Mouse (Mus musculus): ENCODE measurements around the gene Zbtb7a. TPM values are rescaled to one million over a fixed set of nuclear protein-coding genes. Genes with fewer than 3 reads are reported as not detected.
A peak's percentile ranks its signal among the peaks of the same experiment; 100 is the strongest.

The Zbtb7a gene
- polyA plus RNA-seq, 1 experiment from 2014 or later, result 19.5 TPM

DNA sequence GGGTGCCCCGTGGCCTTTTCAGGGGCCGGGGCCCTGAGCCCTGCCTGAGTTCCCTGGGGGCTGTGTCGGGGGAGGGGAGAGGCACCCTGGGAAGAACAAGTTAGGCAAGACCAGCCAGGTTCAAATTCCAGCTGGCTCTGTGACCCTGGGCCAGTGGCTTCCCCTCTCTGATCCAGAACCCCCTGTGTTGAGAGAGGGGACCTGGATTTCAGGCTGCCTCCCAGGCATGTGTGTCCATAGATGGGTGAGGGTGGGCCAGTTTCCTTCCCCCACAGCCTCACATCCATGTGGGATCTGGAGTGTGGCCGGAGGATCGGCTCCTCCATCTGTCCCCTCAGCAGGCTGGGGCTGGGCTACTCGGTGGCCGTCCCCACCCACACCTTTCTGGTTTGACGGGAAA lies 5.0 kb downstream of the Zbtb7a start:
- peak overlapping the region; percentile 94 for H3K9ac ChIP-seq
- H3K9me3 ChIP-seq, result no peaks in the 10 kb centered on the region
- H3K36me3 ChIP-seq, result peaks cover 20% of the 10 kb centered on the region
- peak overlapping the region; percentile 95 for H3K4me2 ChIP-seq
- H3K4me3 ChIP-seq, result peak overlapping the region; percentile 96
- H3K4me1 ChIP-seq, result peaks cover 71% of the 10 kb centered on the region
- peaks cover under 1% of the 10 kb centered on the region for H3K27me3 ChIP-seq (replicated peaks)
- peak overlapping the region; percentile 63 for H3K27ac ChIP-seq (replicated peaks)
- 45% methylated on average over 8 of the region's 8 CpGs for WGBS
- ATAC-seq (ENCODE audit: extremely low read depth, insufficient number of reproducible peaks, low FRiP score, low TSS enrichment), result no peak

DNA sequence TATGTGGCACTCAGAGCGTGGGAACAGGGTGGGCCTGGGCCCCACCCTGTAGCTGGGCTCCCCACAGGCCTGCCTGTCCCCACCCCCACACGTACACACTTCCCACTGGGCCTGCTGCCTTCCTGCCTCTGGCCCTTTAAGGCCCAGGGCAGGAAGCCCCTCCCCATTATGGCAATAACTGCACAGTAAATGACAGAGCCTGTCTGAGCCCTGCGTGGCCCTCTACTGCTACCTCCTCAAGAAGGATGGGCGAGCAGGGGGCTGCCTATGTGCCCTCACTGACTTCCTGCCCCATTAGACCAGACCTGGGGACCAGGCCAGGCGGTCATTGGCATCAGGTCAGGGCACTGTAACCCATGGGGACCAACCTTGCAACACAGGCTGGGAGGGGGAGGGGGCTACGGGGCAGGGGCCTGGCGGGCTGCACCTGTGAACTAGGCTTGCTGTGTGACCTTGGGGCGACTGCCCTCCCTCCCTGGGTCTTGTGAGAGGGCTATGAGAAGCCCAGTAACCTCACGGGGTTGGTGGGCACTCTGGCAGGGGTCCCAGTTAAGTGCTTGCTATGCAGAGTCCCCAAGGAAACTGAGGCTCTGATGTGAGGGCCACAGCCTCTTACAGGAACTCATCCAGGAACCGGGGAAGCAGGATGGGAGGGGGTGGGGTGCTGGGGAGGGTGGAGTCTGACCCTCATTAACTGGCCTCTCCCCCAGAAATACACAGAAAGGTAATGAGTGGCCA lies 5.9 kb downstream of the Zbtb7a start:
- Histone ChIP-seq H3K27me3 (replicated peaks) (no peaks in the 10 kb centered on the region), H3K9me3 (no peaks in the 10 kb centered on the region), H3K4me3 (peak overlapping the region; percentile 96), H3K4me1 (peaks cover 71% of the 10 kb centered on the region), H3K36me3 (peaks cover 29% of the 10 kb centered on the region), H3K4me2 (peak overlapping the region; percentile 95), H3K9ac (peak overlapping the region; percentile 94), H3K27ac (replicated peaks) (peak overlapping the region; percentile 63)
- no peak for ATAC-seq (ENCODE audit: extremely low read depth, insufficient number of reproducible peaks, low FRiP score, low TSS enrichment)
- WGBS, result 49% methylated on average over 10 of the region's 10 CpGs

DNA sequence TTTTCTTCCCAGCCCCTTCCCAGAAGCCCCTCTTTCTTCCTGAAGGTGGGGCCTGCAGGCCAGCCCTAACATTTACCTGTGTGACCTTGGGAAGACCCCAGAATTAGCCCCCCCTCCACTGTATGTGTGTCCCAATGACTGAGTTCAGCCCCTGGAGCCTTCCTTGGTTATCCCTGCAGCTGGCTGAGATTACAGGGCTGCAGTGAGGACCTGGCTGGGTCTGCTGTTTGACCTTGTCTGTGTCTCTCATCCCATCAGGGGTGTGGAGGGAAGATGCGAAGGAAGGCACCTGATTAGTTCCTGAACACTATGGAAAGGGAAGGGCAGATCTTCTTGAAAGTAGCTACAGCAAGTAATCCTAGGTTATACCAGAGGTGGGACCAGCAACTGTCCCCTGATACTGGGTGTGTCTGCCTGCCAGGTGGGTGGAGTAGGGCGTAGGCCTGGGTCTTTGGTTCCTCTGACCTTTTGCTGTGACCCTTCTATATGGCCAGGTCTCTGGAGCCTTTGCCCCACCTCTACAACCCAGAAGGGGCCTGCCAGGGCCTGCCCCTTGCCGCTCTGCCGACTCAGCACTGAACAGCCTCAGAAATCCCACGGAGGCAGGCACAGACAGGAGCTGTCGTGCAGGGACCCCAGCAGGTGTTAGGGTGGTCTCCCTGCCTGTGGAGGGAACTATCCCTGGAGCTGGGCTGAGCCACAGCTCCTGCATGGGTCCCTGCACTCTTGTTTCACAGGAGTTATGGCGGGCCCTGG lies 6.6 kb downstream of the Zbtb7a start:
- 79% methylated on average over 7 of the region's 7 CpGs for WGBS
- Histone ChIP-seq H3K9ac (peak overlapping the region; percentile 94), H3K4me1 (peaks cover 77% of the 10 kb centered on the region), H3K4me3 (peak overlapping the region; percentile 96; the same call in 1 of the 2 replicates), H3K36me3 (peaks cover 37% of the 10 kb centered on the region), H3K4me2 (peak overlapping the region; percentile 95), H3K27me3 (replicated peaks) (no peaks in the 10 kb centered on the region), H3K9me3 (no peaks in the 10 kb centered on the region), H3K27ac (replicated peaks) (peak overlapping the region; percentile 63; the same call in 1 of the 2 replicates)
- no peak for ATAC-seq (ENCODE audit: extremely low read depth, insufficient number of reproducible peaks, low FRiP score, low TSS enrichment)

DNA sequence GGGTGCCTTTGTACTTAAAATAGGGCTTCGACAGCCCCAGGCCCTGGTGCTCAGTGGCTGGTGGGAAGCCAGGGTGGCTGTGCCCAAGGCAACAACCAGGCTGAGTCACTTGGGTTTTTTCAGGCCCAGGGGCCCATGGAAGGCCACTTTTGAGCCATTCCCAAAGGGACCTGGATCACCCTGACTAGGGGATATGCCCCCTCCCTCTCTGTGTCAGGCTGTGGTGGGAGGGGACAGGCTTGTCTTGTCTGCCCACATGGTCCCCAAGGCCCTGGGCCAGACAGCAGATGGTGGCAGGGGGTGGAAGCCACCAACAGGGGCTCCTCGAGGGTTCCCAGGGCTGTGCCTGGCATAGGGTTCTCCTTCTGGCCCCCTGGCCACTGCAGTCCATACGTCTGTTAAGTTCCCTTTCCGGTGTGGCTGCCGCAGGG lies 7.5 kb downstream of the Zbtb7a start:
- Histone ChIP-seq H3K27ac (replicated peaks) (0 out of 2 replicates have a peak overlapping the region, but pooled peaks have one; percentile 50), H3K4me1 (peaks cover 77% of the 10 kb centered on the region), H3K9me3 (no peaks in the 10 kb centered on the region), H3K4me3 (no peak overlapping the region), H3K9ac (peak overlapping the region; percentile 94), H3K36me3 (peaks cover 46% of the 10 kb centered on the region), H3K4me2 (peak overlapping the region; percentile 95; the same call in 1 of the 2 replicates), H3K27me3 (replicated peaks) (no peaks in the 10 kb centered on the region)
- WGBS, result 78% methylated on average over 5 of the region's 5 CpGs
- ATAC-seq (ENCODE audit: extremely low read depth, insufficient number of reproducible peaks, low FRiP score, low TSS enrichment), result no peak

DNA sequence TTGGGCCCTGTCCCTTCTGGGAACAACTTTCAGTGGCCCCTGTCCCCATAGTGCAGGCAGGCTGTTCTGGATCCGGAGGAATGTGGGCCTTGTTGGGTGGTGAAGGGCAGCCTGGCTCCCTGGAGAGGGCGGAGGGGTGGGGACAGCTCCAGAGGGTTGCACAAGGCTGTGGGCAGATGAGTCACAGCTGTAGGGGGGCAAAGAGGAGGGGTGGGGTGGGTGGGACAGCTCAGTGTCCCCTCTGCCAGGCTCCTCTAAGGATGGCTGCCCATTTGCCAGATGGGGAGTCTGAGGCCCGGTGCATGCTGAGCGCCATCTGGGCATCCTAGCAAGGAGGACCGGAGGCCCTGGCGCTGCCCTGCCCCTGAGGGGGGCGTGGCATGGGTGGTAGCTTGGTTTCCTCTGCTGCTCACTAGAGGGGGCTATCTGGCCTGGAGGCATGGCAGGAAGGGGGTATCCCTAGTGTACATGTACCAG lies 8.2 kb downstream of the Zbtb7a start:
- peaks cover 76% of the 10 kb centered on the region for H3K4me1 ChIP-seq
- peak overlapping the region; percentile 94 for H3K9ac ChIP-seq
- H3K36me3 ChIP-seq, result peaks cover 52% of the 10 kb centered on the region

DNA sequence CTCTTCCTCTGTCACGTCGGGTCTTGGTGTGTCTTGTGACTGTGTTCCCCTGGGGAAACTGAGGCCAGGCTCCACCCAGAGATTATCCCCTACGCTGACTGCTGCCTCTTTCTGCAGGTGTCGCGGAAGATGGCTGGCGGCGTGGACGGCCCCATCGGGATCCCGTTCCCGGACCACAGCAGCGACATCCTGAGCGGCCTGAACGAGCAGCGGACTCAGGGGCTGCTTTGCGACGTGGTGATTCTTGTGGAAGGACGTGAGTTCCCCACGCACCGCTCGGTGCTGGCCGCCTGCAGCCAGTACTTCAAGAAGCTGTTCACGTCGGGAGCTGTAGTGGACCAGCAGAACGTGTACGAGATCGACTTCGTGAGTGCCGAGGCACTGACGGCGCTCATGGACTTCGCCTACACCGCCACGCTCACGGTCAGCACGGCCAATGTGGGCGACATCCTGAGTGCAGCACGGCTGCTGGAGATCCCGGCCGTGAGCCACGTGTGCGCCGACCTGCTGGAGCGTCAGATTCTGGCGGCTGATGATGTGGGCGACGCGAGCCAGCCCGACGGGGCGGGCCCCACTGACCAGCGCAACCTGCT lies 8.9 kb downstream of the Zbtb7a start:
- no peak for ATAC-seq (ENCODE audit: extremely low read depth, insufficient number of reproducible peaks, low FRiP score, low TSS enrichment)
- Histone ChIP-seq H3K27me3 (replicated peaks) (no peaks in the 10 kb centered on the region), H3K27ac (replicated peaks) (no peak overlapping the region), H3K4me1 (peaks cover 69% of the 10 kb centered on the region), H3K4me2 (no peak overlapping the region), H3K36me3 (peaks cover 60% of the 10 kb centered on the region), H3K9ac (no peak overlapping the region), H3K4me3 (no peak overlapping the region), H3K9me3 (no peaks in the 10 kb centered on the region)
- 93% methylated on average over 52 of the region's 52 CpGs for WGBS

More for the DNA sequence above, 8.2 kb downstream of the Zbtb7a start:
- WGBS, result 86% methylated on average over 7 of the region's 7 CpGs
- Histone ChIP-seq H3K27me3 (replicated peaks) (no peaks in the 10 kb centered on the region), H3K9me3 (no peaks in the 10 kb centered on the region), H3K4me2 (no peak overlapping the region), H3K4me3 (no peak overlapping the region), H3K27ac (replicated peaks) (0 out of 2 replicates have a peak overlapping the region, but pooled peaks have one; percentile 50)
- ATAC-seq (ENCODE audit: extremely low read depth, insufficient number of reproducible peaks, low FRiP score, low TSS enrichment), result no peak

DNA sequence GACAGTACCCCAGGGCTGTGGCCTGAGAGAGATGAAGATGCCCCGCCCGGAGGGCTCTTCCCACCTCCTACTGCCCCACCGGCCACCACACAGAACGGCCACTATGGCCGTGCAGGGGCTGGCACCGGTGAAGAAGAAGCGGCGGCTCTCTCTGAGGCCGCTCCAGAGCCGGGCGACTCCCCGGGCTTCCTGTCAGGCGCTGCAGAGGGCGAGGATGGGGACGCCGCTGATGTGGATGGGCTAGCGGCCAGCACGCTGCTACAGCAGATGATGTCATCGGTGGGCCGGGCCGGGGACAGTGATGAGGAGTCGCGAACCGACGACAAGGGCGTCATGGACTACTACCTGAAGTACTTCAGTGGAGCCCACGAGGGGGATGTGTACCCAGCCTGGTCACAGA lies 9.6 kb downstream of the Zbtb7a start:
- H3K4me2 ChIP-seq, result no peak overlapping the region
- no peak for ATAC-seq (ENCODE audit: extremely low read depth, insufficient number of reproducible peaks, low FRiP score, low TSS enrichment)
- H3K27me3 ChIP-seq (replicated peaks), result no peaks in the 10 kb centered on the region
- H3K4me3 ChIP-seq, result no peak overlapping the region
- H3K27ac ChIP-seq (replicated peaks), result no peak overlapping the region
- peaks cover 67% of the 10 kb centered on the region for H3K36me3 ChIP-seq
- H3K9me3 ChIP-seq, result no peaks in the 10 kb centered on the region
- H3K9ac ChIP-seq, result no peak overlapping the region
- WGBS, result 89% methylated on average over 27 of the region's 27 CpGs
- peaks cover 61% of the 10 kb centered on the region for H3K4me1 ChIP-seq

DNA sequence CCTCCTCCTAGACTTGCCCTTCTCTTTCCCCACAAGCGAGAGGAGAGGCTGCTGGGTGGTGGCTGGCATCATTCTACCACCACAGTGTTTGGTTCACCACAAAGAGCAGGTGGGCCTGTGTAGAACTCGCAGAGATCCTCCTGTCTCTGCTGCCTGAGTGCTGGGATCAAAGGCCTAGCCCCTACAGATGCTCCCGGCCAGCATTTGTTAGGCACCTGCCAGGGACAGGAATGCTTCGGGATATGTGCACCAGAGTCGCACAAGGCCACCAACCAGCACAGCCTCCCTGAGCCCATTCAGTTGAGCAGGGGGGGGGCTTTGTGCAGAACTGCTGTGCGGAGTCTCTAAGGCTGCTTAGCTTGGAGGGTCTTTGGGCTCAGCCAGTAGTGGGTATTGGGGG lies 10.3 kb downstream of the Zbtb7a start:
- Histone ChIP-seq H3K9ac (no peak overlapping the region), H3K4me2 (no peak overlapping the region), H3K27me3 (replicated peaks) (no peaks in the 10 kb centered on the region), H3K27ac (replicated peaks) (no peak overlapping the region), H3K4me1 (peaks cover 55% of the 10 kb centered on the region), H3K36me3 (peaks cover 73% of the 10 kb centered on the region), H3K9me3 (no peaks in the 10 kb centered on the region), H3K4me3 (no peak overlapping the region)
- WGBS, result 89% methylated on average over 6 of the region's 6 CpGs
- no peak for ATAC-seq (ENCODE audit: extremely low read depth, insufficient number of reproducible peaks, low FRiP score, low TSS enrichment)

DNA sequence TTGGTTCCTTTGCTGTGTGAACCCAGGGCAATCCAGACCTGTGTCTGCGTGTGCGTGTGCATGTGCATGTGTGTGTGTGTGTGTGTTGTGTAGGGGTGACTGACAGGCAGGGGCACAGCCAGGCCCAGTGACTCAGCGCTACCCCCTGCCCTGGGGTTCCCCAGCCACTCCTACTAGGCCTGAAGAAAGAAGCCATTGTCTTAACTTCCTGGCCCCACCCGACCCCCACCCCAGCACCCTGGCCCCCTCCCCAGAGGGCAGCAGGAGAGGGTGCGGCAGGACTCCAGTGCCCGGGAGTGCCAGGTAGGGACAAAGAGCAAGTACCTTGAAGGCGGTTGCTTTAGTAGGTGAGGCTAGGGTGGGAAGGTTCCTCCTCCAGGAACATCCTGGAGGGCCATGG lies 10.8 kb downstream of the Zbtb7a start:
- Histone ChIP-seq H3K36me3 (peaks cover 77% of the 10 kb centered on the region), H3K4me2 (no peak overlapping the region), H3K9me3 (no peaks in the 10 kb centered on the region), H3K27ac (replicated peaks) (no peak overlapping the region), H3K4me1 (peaks cover 50% of the 10 kb centered on the region), H3K9ac (peak overlapping the region; percentile 42), H3K27me3 (replicated peaks) (no peaks in the 10 kb centered on the region), H3K4me3 (no peak overlapping the region)
- ATAC-seq (ENCODE audit: extremely low read depth, insufficient number of reproducible peaks, low FRiP score, low TSS enrichment), result no peak
- WGBS, result 71% methylated on average over 7 of the region's 7 CpGs

DNA sequence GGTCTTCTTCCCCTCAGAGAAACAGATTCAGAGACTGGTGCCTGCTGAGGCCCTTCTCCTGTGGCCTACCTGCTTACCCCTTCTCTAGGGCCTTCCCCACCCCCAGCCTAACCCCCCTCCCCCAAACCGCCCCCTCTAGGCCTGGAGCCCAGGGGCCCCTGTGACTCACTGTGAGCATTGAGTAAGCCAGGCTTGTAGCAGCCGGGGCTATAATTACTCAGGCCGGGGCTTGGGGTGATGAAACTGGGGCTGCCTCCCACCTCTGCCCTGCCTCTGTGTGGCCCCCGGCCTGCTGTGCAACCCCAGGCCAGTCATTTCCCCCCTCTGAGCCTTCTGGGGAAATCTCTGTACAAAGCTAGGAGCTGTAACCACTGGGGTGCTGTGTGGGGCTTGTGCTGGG lies 11.3 kb downstream of the Zbtb7a start:
- Histone ChIP-seq H3K9me3 (no peaks in the 10 kb centered on the region), H3K9ac (peak overlapping the region; percentile 42), H3K27ac (replicated peaks) (no peak overlapping the region), H3K4me2 (no peak overlapping the region), H3K4me3 (no peak overlapping the region), H3K27me3 (replicated peaks) (no peaks in the 10 kb centered on the region), H3K4me1 (peaks cover 45% of the 10 kb centered on the region), H3K36me3 (peaks cover 82% of the 10 kb centered on the region)
- WGBS, result 74% methylated on average over 4 of the region's 4 CpGs
- no peak for ATAC-seq (ENCODE audit: extremely low read depth, insufficient number of reproducible peaks, low FRiP score, low TSS enrichment)

DNA sequence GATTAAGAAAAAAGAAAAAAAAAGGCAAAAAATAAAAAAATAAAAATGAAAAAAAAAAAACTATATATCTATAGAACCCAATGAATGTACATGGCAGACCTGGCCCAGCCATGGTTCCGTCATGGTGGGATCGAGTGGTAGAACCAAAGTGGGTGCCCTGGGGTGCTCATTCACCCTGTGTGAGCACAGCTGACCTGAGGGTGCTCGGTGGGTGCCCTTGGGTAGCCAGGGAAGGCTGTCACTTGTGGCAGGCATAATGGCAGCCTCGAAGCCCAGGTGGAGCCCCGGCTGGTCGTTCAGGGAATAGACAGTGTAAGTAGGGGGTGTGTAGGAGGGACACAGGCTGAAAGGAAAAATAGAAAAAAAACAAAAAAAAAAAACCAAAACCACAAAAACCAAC lies 16.2 kb downstream of the Zbtb7a start:
- H3K27ac ChIP-seq (replicated peaks), result no peak overlapping the region
- 61% methylated on average over 6 of the region's 6 CpGs for WGBS
- H3K4me2 ChIP-seq, result no peak overlapping the region
- H3K36me3 ChIP-seq, result peaks cover 90% of the 10 kb centered on the region
- H3K27me3 ChIP-seq (replicated peaks), result no peaks in the 10 kb centered on the region
- ATAC-seq (ENCODE audit: extremely low read depth, insufficient number of reproducible peaks, low FRiP score, low TSS enrichment), result no peak
- H3K9ac ChIP-seq, result no peak overlapping the region
- H3K4me3 ChIP-seq, result no peak overlapping the region
- H3K4me1 ChIP-seq, result peaks cover 23% of the 10 kb centered on the region
- H3K9me3 ChIP-seq, result no peaks in the 10 kb centered on the region

Data from heart, embryonic 13.5 days (tissue).